Mouse (Mus musculus): ENCODE data around the gene Fbxo10.
"Not testable (repeated sequence)": the region's sequence is repeated elsewhere in the genome, so short reads cannot be mapped to it uniquely, and the experiment has no call there.

Fbxo10 gene

DNA sequence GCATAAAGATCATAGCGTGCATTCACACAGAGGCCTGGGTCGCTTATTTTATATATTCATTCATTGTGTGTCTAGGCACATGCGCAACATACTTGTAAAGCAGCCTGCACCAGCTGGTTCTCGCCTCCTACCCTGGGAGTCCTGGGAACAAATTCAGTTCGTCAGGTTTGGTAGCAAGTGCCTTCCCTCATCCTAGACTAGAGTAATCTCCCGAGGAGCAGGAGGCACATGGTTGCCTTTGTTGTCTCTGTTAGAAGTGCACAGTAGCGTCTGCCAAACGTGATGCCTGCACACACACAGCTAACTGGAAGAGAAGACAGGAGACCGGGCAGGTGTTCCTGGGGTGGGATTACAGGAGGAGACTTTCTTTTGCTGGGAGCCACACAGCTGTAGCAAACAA is 36.4 kb downstream of the Fbxo10 start:
- no peak for DNase-seq (ENCODE audit: extremely low spot score, low spot score)

DNA sequence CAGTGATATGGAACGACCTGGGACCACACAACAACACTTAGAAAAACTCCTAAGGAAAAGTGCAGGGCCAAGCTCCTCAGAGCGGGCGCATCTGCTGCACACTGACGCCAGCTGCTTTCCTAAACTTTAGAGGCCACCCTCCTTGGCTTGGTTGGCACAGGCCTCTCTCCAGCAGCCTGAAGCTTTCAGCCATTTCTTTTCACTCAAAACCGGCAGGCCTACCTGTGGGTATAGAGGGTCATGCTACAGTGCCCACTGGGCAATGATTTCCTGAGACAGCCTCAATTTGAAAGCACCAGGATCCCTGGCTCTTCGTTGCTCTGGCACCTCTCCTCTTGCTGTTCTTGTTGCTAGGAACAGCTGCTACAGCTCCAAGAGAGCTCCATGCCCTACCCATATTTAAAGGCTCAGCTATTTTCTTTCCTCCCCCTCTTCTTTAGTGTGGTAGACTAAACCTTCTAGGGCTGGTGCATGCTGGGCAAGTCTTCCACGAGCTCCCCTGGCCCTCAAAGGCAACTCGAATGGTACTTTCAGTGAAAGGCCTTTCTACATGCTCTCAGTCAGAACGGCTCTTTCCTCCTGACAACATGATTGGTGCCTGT is 37.0 kb downstream of the Fbxo10 start:
- DNase-seq (ENCODE audit: extremely low spot score, low spot score): no peak

DNA sequence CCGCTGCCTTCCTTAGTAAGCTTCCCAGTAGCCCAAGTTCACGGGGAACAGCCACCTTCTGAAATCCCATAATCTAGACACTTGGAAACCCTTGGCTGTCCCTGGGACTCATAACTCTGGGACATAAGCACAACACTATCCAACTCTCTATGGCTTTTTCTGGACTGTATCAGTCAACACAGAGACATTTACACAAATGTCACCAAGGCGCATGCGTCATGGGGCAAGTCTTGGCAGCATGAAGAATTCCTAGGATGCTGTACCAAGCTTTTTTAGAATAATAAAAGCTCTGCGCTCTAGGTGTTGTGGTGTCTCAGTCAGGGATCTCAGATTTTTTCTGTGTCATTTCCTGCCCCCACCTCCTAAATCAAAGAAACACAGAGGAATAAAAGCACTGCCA is 37.7 kb downstream of the Fbxo10 start:
- no peak for DNase-seq (ENCODE audit: extremely low spot score, low spot score)

DNA sequence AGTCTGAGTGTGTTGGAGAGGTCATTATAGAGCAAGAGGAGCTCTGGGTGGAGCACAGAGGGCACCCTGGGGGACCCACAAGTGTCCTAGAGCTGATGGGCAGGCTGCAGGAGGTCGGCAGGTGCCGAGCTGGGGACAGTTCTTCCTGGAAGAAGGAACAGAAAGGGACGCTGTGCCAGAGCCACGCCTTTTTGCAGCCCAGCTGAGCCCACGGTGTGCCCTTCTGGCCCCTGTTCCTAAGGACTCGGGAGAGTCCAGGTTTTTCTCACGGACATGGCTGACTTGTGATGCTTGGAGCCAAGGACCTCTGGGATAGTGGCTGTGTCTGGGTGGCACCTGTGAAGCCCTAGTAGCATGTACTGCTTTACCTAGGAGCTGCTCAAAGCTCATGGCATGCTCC is 43.6 kb downstream of the Fbxo10 start:
- no peak for DNase-seq (ENCODE audit: extremely low spot score, low spot score)

DNA sequence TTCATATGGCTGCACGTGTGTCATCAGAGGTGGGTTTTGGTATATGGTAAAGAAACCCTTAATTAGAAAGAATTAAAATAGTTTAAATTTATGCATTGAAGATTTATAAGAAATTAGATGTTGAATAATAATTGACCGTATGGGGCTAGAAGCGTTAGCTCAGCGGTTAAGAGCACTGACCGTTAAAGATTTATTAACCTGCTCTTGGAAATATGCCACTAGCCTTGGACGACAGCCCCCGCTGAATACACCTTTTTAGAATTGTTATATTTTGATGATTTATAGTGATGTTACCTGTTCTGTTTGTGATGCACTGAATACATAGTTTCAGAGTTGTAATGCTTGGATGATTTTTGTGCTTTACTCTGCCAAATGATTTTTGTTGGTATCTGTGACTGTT is 44.9 kb downstream of the Fbxo10 start:
- DNase-seq (ENCODE audit: extremely low spot score, low spot score): not testable (repeated sequence)

DNA sequence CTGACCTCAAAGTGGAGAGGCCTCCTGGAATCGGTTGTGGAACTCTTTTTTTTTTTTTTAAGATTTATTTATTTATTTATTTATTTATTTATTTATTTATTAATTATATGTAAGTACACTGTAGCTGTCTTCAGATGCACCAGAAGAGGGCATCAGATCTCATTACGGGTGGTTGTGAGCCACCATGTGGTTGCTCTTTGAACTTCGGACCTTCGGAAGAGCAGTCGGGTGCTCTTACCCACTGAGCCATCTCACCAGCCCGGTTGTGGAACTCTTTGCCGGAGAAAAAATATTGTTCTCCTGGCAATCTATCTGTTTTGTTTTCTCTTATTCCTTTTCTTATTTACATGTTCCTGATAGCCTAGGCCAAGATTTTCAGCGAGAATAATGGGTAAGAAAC is 45.5 kb downstream of the Fbxo10 start:
- DNase-seq (ENCODE audit: extremely low spot score, low spot score): not testable (repeated sequence)

DNA sequence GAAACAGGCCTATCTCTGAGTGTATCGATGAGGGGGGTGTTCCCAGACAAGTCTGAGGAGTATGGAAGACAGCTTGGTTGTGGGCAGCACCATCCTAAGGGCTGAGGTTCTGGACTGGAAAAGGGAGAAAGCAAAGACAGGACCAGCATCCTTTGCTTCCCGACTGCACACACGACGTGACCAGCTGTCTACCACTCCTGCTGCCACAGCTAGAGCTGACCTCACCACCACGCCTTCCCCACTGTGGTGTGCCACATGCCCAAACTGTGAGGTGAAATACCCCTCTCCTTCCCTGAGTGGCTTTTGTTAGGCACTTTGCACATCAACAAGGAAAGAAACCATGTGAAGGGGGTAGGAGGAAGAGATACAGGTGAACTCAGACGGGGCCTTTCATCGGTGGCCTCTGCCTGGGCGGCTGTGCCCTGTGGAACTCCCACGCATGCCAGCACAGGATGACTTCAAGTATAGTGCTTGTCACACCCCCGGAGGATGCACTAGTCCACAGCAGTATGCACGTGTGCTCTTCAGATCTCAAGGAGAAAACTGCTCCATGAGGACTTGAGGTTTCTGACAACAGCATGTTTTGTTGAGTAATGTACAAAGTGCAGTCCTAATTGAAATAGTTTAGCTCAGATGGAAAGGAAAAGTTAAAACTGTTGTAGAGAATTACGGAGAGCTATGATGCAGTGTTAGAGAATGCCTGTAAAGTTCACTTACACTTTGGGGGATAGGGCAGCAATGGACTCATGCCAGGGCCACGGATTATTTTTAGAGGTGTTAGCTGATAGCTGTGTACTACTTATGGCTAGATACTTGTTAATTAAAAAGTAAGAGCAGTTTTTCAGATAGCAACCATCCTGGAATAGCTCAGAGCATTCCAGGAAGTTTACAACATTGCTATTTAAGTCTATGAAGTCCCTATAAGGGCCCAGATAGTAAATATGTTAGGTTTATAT is 46.7 kb downstream of the Fbxo10 start:
- no peak for DNase-seq (ENCODE audit: extremely low spot score, low spot score)

DNA sequence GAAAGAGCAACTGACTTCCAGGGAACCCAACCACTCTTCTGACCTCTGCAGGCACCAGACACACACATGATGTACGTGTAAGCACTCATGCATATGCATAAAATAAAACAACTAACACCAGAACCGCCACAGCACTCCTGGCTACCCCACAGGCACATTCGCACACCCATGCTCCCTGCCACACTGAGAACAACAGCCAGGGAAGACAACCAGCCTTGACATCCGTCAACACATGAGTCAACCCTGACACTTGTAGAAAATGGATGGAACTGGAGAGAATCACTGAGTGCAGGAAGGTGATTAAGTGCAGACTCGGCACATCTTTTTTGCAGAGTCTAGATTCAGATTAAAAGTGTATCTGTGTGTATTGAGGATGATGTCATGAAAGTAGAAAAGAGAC is 47.8 kb downstream of the Fbxo10 start:
- no peak for DNase-seq (ENCODE audit: extremely low spot score, low spot score)

DNA sequence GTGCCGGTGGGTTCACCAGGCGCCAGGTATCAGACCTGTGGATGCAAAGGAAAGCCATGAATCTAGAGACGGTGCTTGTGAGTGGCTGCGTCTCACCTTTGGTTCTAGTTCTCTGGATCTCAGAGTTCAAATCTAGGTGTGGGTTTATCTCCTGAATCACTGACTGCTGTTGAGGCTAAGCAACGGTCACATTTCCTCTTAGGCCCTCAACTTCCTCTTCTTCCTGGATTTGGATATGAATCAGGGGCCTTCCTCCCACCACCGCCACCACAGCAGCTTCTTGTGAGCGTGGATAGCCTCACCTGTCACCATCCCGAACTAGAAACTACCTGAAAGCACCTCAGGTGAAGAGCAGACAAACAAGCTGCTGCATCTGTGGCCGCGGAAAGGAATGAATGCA is 48.4 kb downstream of the Fbxo10 start:
- no peak for DNase-seq (ENCODE audit: extremely low spot score, low spot score)

DNA sequence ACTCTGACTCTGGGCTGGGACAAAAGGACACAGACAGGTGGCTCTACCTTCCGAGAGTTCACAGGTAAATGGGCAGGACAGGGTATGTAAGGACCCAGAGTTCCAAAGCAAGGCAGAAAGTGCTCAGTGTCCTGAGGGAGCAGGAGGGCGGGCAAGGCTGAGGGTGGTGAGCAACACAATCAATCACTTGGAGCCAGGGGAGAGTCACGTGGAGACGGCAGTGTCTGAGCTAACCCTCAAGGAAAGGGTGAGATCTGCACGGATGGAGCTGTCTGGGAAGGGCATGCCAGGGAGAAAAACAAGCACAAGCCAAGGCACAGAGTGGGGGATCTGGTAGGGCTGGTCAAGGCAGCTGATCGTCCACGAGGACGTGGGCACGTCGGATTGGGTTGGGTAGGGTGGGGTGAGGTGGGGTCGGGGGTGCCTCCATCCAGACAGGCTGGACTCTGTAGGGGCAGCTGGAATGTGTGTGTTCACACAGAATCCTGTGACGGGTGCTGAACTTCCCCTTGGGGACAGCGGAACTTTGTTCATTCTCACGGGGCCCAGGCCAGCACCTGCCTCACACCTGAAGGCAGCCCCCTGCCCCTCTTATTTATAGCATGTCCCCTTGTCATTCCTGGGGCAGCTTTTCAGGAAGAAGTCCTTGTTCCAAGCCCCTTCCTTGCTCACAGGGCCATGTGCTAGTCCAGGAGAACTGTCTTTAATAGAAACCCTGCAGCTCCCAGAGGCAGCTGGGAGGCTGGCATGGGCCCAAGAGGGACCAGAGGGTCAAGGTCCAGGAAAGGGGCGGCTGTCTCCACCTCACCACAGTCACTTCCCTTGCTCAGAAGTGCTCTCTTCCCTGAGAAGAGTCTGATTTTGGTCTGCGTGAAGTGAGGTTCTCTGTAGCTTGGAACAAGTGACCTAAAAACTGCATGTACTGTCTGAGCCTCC is 49.4 kb downstream of the Fbxo10 start:
- DNase-seq (ENCODE audit: extremely low spot score, low spot score): no peak

DNA sequence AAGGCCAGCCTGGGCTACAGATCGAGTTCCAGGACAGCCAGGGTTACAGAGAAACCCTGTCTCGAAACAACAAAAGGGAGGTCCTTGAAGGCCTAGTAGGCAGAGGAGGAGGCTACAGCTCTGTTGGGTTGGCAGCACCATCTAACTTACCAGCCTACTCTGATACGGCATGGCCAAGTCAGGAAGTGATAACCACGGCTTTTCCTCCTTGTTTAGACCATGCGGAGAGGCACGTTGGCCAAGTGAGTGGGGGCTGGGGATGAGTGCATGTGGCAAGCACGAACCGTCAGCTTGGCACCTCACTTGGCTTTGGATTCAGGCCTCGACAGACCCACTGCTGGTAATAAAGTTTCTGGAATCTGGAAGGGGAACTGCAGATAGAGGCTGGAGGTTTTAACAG is 51.8 kb downstream of the Fbxo10 start:
- DNase-seq (ENCODE audit: extremely low spot score, low spot score): no peak

DNA sequence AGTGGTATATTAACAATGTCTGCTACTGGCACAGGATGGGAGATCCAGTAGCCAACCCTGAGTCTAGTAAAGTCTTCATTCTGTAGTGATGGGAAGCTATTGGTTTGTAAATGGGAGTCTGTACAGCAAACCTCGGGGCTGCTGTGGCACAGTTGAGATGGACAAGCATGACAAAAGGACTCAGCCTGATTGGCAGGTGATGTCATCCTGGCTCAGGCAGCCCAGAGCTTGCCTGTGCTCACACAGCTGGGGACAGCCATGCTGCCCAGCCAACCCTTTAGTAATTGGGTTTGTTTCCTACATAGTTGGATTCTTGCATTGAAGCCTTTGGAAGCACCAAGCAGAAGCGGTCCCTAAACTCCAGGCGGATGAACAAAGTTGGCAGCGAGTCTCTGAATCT is 57.9 kb downstream of the Fbxo10 start:
- no peak for DNase-seq (ENCODE audit: extremely low spot score, low spot score)

DNA sequence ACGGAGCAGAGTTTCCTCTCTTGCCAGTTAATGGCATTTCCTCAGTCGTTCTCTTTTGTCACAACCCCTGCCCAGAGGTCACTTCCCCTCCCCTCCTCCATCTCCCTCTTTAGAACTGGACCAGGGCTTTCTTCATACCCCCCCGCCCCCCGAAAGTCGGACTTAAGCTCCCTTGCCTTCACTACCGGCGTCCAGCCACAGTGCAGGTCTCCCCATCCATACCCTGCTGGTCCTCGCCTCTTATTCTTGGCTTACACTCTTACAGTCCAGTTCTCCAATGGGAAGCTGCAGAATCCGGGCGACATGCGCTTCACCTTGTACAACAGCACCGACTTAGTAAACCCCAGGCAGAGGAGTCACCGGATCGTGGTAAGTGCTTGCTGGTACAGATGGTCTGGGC is 65.4 kb downstream of the Fbxo10 start:
- no peak for DNase-seq (ENCODE audit: extremely low spot score, low spot score)

DNA sequence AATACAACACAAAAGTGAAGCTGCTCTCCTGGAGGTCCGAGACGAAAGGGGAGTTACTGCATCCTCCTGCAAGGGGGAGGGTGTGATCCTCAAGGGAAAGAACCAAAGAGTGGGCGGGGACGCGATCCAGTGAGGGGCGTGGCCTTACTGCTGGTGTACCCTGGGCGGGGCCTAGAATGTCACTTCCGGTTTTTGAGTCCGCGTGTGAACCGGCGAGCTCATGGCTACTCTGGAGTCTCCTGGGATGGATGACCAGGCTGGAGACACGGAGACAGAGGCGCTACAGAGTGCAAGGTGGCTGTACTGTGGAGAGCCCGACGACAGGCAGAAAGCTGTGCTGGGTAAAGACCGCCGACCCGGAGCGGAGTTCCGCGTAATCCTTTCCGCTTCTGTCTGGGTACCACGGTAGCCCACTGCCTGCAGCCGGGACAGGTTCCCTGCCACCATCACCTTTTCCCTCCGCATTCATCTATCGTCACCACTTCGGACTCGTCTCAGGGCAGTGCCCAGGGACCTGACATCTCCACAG is 65.9 kb downstream of the Fbxo10 start, which contains the start of gene Polr1e:
TSS of gene Polr1e (plus strand) at position 132 of the 529 bp plus-strand sequence.
- peak; percentile 92 for DNase-seq (ENCODE audit: extremely low spot score, low spot score)

DNA sequence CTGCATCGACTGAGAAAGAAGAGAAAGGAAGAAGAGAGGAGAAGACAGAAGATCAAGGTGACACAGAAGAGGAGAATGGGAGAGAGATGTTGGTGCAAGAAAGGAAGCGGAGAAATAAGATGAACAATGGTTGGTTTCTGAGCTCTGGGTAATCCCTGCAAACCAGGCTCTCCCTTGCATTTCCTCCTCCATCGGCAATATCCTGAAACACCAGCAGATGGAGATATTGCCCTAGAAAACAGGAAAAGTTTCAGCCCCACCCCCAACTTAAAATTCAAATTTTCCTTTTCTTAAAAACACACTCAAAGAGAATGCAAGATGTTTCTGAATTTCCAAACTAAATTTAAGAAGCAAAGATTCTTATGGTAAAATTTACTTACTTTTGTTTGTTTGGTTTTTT is 68.8 kb downstream of the Fbxo10 start:
- DNase-seq (ENCODE audit: extremely low spot score, low spot score): no peak

DNA sequence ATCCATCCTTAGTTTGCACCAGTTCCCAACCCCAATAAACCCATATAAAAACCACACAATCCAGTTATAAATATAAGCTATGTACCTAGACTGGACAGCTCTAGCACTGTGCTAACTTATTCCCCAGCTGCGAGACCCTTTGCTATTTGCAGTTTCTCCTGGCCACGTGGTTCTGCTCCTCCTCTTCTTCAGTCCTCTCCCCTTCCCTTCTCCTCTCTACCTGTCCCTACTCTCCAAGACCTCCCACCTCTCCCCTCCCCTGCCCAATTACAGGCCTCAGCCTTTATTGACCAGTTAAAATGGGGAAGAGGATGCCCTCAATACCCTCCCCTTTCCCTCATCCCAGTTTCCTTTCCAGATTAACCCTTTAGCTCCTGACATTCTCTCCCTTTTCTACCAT is 70.9 kb downstream of the Fbxo10 start:
- DNase-seq (ENCODE audit: extremely low spot score, low spot score): no peak

DNA sequence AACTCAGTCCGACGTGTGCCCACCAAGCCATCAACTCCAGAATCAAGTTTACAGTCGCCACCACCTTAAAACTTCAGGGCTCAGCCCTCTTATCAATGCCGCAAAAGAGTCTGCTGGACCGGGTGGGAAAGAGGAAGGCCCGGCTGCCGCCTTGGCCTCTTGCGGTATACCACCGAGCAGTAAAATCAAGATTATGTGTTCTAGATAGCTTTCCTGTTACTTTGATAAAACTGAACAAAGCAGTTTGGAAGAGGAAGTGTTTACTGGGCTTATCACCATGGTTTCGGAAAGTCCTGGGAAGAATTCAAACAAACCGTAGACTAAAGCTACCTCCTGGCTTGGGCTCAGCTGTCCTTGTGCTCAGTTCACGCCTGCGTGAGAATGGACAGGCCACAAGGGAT is 71.4 kb downstream of the Fbxo10 start:
- DNase-seq (ENCODE audit: extremely low spot score, low spot score): no peak

DNA sequence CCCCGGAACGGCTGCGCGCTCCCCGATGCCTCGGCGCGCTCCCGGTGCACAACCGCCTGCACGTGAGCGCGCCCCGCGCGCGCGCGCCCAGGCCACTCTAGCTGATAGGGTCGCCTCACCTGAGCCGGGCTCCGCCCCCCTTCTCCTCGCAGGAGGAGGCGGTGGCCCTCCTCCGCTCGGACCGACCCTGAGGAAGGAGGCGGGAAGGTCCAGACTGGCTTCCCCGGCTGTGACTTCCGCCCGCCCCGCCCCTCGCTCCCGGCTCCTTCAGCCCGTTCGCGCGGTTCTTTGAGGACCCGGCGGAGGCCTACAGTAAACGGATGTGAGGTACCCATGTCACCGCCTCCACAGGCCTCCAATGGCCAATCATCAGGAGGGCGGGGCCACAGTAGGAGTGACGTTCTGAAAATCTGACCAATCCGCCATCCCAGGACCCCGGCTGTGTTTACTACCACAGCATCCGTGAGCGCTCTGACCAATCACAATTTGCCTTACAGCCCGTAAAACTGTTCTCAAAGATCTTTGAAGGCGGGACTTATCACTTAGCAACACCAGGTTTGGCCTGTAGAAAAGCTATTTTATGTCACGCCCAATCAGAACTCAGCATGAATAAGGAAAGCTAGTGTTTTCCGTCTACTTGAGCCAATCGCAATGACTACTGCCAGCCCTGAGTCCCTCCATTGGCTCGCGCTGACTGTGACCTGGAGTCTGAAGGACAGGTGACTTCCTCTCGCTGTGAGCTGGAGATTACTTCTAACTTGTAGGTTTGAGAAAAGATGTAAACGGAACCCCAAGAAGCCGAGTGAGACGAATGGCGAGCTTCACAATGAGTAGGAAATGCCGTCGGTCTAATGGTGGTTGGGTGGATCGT is 72.1 kb downstream of the Fbxo10 start, which contains the start of gene Zbtb5:
TSS of gene Zbtb5 (minus strand) at position 308 of the 871 bp plus-strand sequence.
- peak; percentile 98 for DNase-seq (ENCODE audit: extremely low spot score, low spot score)

DNA sequence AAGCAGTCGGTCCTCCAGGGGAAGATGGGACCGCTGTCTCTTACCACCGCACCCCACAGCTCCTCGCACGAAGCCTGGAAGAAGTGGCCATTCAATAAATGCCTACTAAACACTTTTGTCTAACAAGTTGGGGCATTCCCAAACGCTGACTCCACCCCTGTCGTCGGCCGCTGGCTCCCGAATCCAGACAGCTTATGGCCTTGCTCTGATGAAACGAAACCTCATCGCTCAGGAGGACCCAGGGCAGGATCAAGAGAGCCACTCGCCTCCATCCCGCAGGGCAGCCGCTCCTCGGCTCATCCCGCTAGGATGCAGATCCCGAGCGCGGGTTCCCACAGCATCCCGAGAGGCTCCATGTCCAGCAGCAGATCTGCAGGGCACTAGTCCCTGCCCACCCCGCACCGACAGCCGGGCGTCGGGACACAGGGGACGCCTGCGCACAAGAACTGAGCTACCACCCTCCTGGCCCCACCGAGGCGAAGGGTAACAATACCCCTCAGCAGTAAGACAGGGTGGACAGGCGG is 72.8 kb downstream of the Fbxo10 start:
- DNase-seq (ENCODE audit: extremely low spot score, low spot score): no peak

DNA sequence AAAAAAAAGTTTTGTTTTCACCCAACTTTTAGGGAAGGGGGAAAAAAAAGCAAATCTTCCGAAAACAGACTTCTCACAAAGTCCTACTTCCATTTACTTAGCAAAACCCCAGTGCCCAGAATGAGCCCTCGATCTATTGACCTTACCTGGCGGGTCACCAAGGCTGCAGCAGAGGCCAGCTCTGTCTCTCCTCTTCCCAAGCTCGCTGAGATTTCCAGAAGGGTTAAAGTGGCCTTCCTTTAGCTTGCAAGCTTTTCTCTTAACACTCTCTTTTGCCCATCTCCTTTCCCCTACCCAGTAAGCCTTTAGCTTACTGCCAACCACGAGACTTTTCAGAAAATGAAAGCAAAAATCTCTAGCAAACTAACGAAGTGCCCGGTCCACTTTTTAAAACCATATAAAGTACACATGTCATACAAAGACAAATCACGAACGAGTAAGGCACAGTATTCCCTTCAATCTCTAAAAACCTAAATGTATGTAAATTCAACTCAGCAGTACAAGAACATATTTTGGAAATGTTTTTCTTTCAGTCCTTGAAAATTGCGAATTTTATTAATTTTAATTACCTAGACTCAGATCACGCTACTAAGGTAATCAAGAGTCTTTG is 73.5 kb downstream of the Fbxo10 start:
- no peak for DNase-seq (ENCODE audit: extremely low spot score, low spot score)

Data from neural tube, embryonic 10.5 days (tissue).